Mouse (Mus musculus): Measurements from ENCODE around the gene Rflna. TPM values are rescaled to one million over a fixed set of nuclear protein-coding genes. Genes with fewer than 3 reads are reported as not detected.
A peak's percentile ranks its signal among the peaks of the same experiment; 100 is the strongest.

Gene Rflna
- polyA plus RNA-seq, 1 experiment: 0.32 TPM

GRCm38 (mm10) chr5:125014497-125014896 is 11.5 kb downstream of the Rflna start:
- Histone ChIP-seq H3K4me3 (no peak overlapping the region), H3K79me2 (ENCODE audit: control insufficient read depth, insufficient read depth) (no peaks in the 10 kb centered on the region), H3K36me3 (ENCODE audit: control insufficient read depth, insufficient read depth) (peaks cover 19% of the 10 kb centered on the region), H3K4me2 (ENCODE audit: low read depth) (no peak overlapping the region), H3ac (ENCODE audit: control insufficient read depth, insufficient read length) (no peak overlapping the region), H3K27me3 (ENCODE audit: control insufficient read depth, insufficient read depth, insufficient read length) (no peaks in the 10 kb centered on the region)
- TF ChIP-seq TCF12 (IDR thresholded peaks at IDR 0.05; ENCODE audit: insufficient read depth, poor library complexity, severe bottlenecking) (no peak), TCF3 (IDR thresholded peaks at IDR 0.05; ENCODE audit: insufficient read length, low read depth) (no peak), POLR2AphosphoS2 (IDR thresholded peaks at IDR 0.05; ENCODE audit: insufficient read length, low read depth) (peak; percentile 22)

DNA sequence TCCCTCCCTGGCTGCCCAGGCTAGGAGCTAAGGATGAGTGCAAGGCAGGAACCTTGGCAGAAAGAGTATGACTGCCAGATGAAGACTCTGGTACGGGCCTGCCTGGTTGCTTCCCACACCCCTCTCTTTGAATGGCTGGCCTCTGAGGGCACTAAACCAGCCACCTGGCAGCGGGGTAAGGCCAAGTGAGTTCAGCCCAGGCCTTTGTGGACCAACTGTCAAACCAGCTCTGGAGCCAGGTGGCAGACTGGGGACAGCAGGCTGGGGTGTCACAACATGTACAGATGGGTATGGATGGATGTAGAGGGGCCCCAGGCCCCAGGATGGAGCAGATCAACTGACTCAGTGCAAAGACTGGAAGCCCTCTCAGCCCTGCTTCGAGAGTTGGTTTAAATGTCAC is 12.0 kb downstream of the Rflna start:
- no peak overlapping the region for H3ac ChIP-seq (ENCODE audit: control insufficient read depth, insufficient read length)
- no peak for TF ChIP-seq TCF3 (IDR thresholded peaks at IDR 0.05; ENCODE audit: insufficient read length, low read depth)
- H3K79me2 ChIP-seq (ENCODE audit: control insufficient read depth, insufficient read depth): no peaks in the 10 kb centered on the region
- no peak overlapping the region for H3K4me3 ChIP-seq
- peaks cover 19% of the 10 kb centered on the region for H3K36me3 ChIP-seq (ENCODE audit: control insufficient read depth, insufficient read depth)
- H3K27me3 ChIP-seq (ENCODE audit: control insufficient read depth, insufficient read depth, insufficient read length): no peaks in the 10 kb centered on the region
- no peak overlapping the region for H3K4me2 ChIP-seq (ENCODE audit: low read depth)

DNA sequence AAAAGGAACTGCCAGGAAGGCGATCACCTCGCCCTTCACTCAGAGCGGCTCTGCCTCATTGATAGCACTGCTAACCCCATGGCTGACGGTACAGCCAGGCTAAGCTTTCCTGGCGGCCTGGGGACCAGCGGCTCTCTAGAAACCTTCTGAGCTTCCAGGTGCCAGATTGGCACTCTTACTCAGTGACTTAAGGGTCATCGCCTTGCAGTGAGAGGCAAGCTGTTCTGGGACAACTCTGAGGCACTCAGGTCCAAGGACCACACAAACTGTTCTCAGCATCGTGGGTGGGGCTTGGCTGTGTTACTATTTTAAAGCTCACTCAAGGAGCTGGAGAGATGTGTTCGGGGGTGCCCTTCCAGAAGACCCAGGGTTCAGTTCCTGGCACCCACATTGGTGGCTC is 12.6 kb downstream of the Rflna start:
- Histone ChIP-seq H3K4me3 (no peak overlapping the region), H3K79me2 (ENCODE audit: control insufficient read depth, insufficient read depth) (no peaks in the 10 kb centered on the region), H3K27me3 (ENCODE audit: control insufficient read depth, insufficient read depth, insufficient read length) (no peaks in the 10 kb centered on the region), H3K36me3 (ENCODE audit: control insufficient read depth, insufficient read depth) (peaks cover 19% of the 10 kb centered on the region), H3ac (ENCODE audit: control insufficient read depth, insufficient read length) (no peak overlapping the region), H3K4me2 (ENCODE audit: low read depth) (no peak overlapping the region)
- TF ChIP-seq TCF12 (IDR thresholded peaks at IDR 0.05; ENCODE audit: insufficient read depth, poor library complexity, severe bottlenecking) (no peak), REST (IDR thresholded peaks at IDR 0.05; ENCODE audit: insufficient read depth, insufficient read length) (no peak), MYOD1 (IDR thresholded peaks at IDR 0.05; ENCODE audit: control insufficient read depth in 1 of 3, insufficient read length in 2 of 3, low read depth in 2 of 3) (no peak), POLR2A (IDR thresholded peaks at IDR 0.05; ENCODE audit: insufficient read length, low read depth) (no peak), POLR2AphosphoS2 (IDR thresholded peaks at IDR 0.05; ENCODE audit: insufficient read length, low read depth) (peak; percentile 33), E2F4 (IDR thresholded peaks at IDR 0.05; ENCODE audit: insufficient read depth) (no peak), MYOG (IDR thresholded peaks at IDR 0.05; ENCODE audit: control insufficient read depth in 1 of 3, insufficient read depth in 1 of 3, insufficient read length in 2 of 3, low read depth in 2 of 3) (no peak)

GRCm38 (mm10) chr5:125016421-125017242 is 13.6 kb downstream of the Rflna start:
- Histone ChIP-seq H3K4me3 (no peak overlapping the region), H3ac (ENCODE audit: control insufficient read depth, insufficient read length) (no peak overlapping the region), H3K36me3 (ENCODE audit: control insufficient read depth, insufficient read depth) (peaks cover 21% of the 10 kb centered on the region), H3K27me3 (ENCODE audit: control insufficient read depth, insufficient read depth, insufficient read length) (no peaks in the 10 kb centered on the region), H3K79me2 (ENCODE audit: control insufficient read depth, insufficient read depth) (no peaks in the 10 kb centered on the region), H3K4me2 (ENCODE audit: low read depth) (no peak overlapping the region)
- TF ChIP-seq POLR2A (IDR thresholded peaks at IDR 0.05; ENCODE audit: insufficient read length, low read depth) (no peak), TCF3 (IDR thresholded peaks at IDR 0.05; ENCODE audit: insufficient read length, low read depth) (no peak), E2F4 (IDR thresholded peaks at IDR 0.05; ENCODE audit: insufficient read depth) (no peak), POLR2AphosphoS2 (IDR thresholded peaks at IDR 0.05; ENCODE audit: insufficient read length, low read depth) (no peak), MYOG (IDR thresholded peaks at IDR 0.05; ENCODE audit: control insufficient read depth in 1 of 3, insufficient read depth in 1 of 3, insufficient read length in 2 of 3, low read depth in 2 of 3) (no peak), MAX (IDR thresholded peaks at IDR 0.05; ENCODE audit: low read depth) (no peak)

GRCm38 (mm10) chr5:125017332-125017731 is 14.3 kb downstream of the Rflna start:
- no peaks in the 10 kb centered on the region for H3K27me3 ChIP-seq (ENCODE audit: control insufficient read depth, insufficient read depth, insufficient read length)
- TF ChIP-seq REST (IDR thresholded peaks at IDR 0.05; ENCODE audit: insufficient read depth, insufficient read length) (no peak), SRF (IDR thresholded peaks at IDR 0.05; ENCODE audit: control insufficient read depth, insufficient read length, low read depth) (no peak), USF1 (IDR thresholded peaks at IDR 0.05; ENCODE audit: low read depth) (no peak), MAX (IDR thresholded peaks at IDR 0.05; ENCODE audit: low read depth) (no peak), TCF12 (IDR thresholded peaks at IDR 0.05; ENCODE audit: insufficient read depth, poor library complexity, severe bottlenecking) (no peak), TCF3 (IDR thresholded peaks at IDR 0.05; ENCODE audit: insufficient read length, low read depth) (no peak), MYOD1 (IDR thresholded peaks at IDR 0.05; ENCODE audit: control insufficient read depth in 1 of 3, insufficient read length in 2 of 3, low read depth in 2 of 3) (no peak), E2F4 (IDR thresholded peaks at IDR 0.05; ENCODE audit: insufficient read depth) (no peak), POLR2AphosphoS2 (IDR thresholded peaks at IDR 0.05; ENCODE audit: insufficient read length, low read depth) (no peak)
- no peak overlapping the region for H3ac ChIP-seq (ENCODE audit: control insufficient read depth, insufficient read length)
- no peak overlapping the region for H3K4me2 ChIP-seq (ENCODE audit: low read depth)
- no peak overlapping the region for H3K4me3 ChIP-seq
- H3K36me3 ChIP-seq (ENCODE audit: control insufficient read depth, insufficient read depth): peaks cover 26% of the 10 kb centered on the region
- H3K79me2 ChIP-seq (ENCODE audit: control insufficient read depth, insufficient read depth): no peaks in the 10 kb centered on the region

DNA sequence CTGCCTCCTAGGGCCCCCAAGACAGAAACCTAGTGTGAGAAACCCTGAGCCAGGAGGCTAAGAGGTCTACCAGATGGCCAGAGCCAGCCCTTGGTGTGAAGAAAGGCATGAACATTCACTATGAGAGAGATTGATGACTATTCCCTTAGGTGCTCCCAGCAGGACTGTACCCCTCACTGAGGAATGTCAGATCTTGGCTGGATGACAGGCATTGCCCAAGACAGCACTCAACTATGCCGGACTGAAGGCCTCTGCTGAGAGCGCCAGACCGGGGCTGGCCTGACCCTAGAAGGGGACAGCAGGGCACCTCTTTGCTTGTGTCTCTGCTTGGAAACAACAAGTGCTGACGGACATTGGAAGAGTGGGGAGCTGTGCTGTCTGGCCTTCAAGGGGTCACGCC is 16.1 kb downstream of the Rflna start:
- no peak for TF ChIP-seq SRF (IDR thresholded peaks at IDR 0.05; ENCODE audit: control insufficient read depth, insufficient read length, low read depth)
- TF ChIP-seq POLR2A (IDR thresholded peaks at IDR 0.05; ENCODE audit: insufficient read length, low read depth): peak; percentile 3
- Histone ChIP-seq H3ac (ENCODE audit: control insufficient read depth, insufficient read length) (no peak overlapping the region), H3K27me3 (ENCODE audit: control insufficient read depth, insufficient read depth, insufficient read length) (no peaks in the 10 kb centered on the region), H3K36me3 (ENCODE audit: control insufficient read depth, insufficient read depth) (peaks cover 39% of the 10 kb centered on the region), H3K79me2 (ENCODE audit: control insufficient read depth, insufficient read depth) (no peaks in the 10 kb centered on the region), H3K4me2 (ENCODE audit: low read depth) (no peak overlapping the region), H3K4me3 (no peak overlapping the region)

Data from myocyte (in vitro differentiated cells).